Mouse (Mus musculus) heart, postnatal 0 days (tissue): ENCODE measurements around the gene Chst15. TPM values are rescaled to one million over a fixed set of nuclear protein-coding genes. Genes with fewer than 3 reads are reported as not detected.

Experiments used
- ATAC-seq: fragments of 200-750 bp; cut with Nextera tagmentation; 2 replicates; pipeline ENCODE4 v1.8.0; 2017; ENCODE audit warnings: low read depth, moderate number of reproducible peaks, moderate library complexity; ENCODE audit not compliant: insufficient read depth
- DNase-seq: peaks from one replicate; pipeline ENCODE4 v3.0.0-alpha.2; 2016; ENCODE audit warnings: low spot score
- H3K27ac ChIP-seq: fragments of 300-500 bp; sonication (generic); 2 replicates; pipeline ENCODE4 v1.5.1; 2014; ENCODE audit warnings: low read depth, mild to moderate bottlenecking
- H3K27me3 ChIP-seq: fragments of 300-500 bp; sonication (generic); 2 replicates; pipeline ENCODE4 v1.6.1; 2014; ENCODE audit warnings: low read length, mixed read lengths; ENCODE audit not compliant: control insufficient read depth, insufficient read depth
- H3K36me3 ChIP-seq: fragments of 300-500 bp; sonication (generic); replicated peaks from 2 replicates; pipeline ENCODE4 v1.6.1; 2014; ENCODE audit warnings: low read length, mixed read lengths; ENCODE audit not compliant: control insufficient read depth, insufficient read depth
- H3K4me1 ChIP-seq: fragments of 300-500 bp; sonication (generic); 2 replicates; pipeline ENCODE4 v1.6.1; 2014; ENCODE audit warnings: antibody characterized with exemption; ENCODE audit not compliant: control insufficient read depth, insufficient read depth
- H3K4me2 ChIP-seq: fragments of 300-500 bp; sonication (generic); 2 replicates; pipeline ENCODE4 v1.6.1; 2014; ENCODE audit warnings: low read depth, mild to moderate bottlenecking, low read length, moderate library complexity
- H3K4me3 ChIP-seq: fragments of 300-500 bp; sonication (generic); 2 replicates; pipeline ENCODE4 v1.5.1; 2014; ENCODE audit warnings: low read depth, low read length
- H3K9ac ChIP-seq: fragments of 300-500 bp; sonication (generic); replicated peaks from 2 replicates; pipeline ENCODE4 v1.6.1; 2014; ENCODE audit warnings: low read depth, low read length, mixed read lengths
- H3K9me3 ChIP-seq: fragments of 300-500 bp; sonication (generic); replicated peaks from 2 replicates; pipeline ENCODE4 v1.6.1; 2016; ENCODE audit warnings: low read length; ENCODE audit not compliant: control insufficient read depth
- CTCF ChIP-seq: IDR thresholded peaks from 2 replicates; pipeline ENCODE4 v1.5.1; 2016; ENCODE audit warnings: antibody characterized with exemption, control low read depth, low read depth
- EP300 ChIP-seq: IDR thresholded peaks from 2 replicates; pipeline ENCODE4 v1.6.1; 2016; ENCODE audit warnings: antibody characterized with exemption, low read depth
- WGBS: fragments of 180-500 bp; shearing (Covaris S2); extraction: QIAGEN DNeasy Blood & Tissue Kit; methylation state at CpG from one replicate; pipeline ENCODE4 v1.1.7; 2014; 5-methylcytosine and 5-hydroxymethylcytosine counted together
- polyA plus RNA-seq: library from polyadenylated mRNA; unstranded; fragments of >200 nt; fragmentation: Nextera tagmentation; extraction: Ambion mirVana; gene quantifications from 2 replicates; pipeline ENCODE4 v1.2.1, GENCODE M21; 2015
- total RNA-seq: library from RNA; depleted of rRNA; stranded (reverse); fragments of >200 nt; gene quantifications from 2 replicates; pipeline ENCODE4 v1.2.3, GENCODE M21; 2014; ENCODE audit warnings: low replicate concordance

Chst15 gene
- total and polyA plus RNA-seq, 2 experiments from 2014 or later, result 4.3 to 5.8 TPM

DNA sequence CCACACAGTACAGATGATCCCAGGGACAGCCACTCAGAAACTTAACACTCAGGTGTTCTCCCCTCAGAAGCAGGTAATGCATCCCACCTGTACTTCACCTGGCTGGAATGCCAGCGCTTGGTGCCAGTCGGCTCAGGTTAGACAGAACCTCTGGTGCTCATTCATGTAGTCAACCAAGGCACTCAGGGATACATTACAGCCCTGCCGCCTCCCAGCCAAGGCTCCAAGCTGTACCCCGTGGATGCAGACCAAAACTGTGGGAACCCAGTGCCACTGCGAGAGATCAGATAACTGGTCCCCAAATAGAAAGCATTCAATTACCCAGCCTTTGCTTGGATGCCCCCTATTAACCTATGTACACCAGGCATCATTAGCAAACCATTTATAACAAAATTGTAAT lies 40.7 kb downstream of the Chst15 start:
- ATAC-seq, result no peak

DNA sequence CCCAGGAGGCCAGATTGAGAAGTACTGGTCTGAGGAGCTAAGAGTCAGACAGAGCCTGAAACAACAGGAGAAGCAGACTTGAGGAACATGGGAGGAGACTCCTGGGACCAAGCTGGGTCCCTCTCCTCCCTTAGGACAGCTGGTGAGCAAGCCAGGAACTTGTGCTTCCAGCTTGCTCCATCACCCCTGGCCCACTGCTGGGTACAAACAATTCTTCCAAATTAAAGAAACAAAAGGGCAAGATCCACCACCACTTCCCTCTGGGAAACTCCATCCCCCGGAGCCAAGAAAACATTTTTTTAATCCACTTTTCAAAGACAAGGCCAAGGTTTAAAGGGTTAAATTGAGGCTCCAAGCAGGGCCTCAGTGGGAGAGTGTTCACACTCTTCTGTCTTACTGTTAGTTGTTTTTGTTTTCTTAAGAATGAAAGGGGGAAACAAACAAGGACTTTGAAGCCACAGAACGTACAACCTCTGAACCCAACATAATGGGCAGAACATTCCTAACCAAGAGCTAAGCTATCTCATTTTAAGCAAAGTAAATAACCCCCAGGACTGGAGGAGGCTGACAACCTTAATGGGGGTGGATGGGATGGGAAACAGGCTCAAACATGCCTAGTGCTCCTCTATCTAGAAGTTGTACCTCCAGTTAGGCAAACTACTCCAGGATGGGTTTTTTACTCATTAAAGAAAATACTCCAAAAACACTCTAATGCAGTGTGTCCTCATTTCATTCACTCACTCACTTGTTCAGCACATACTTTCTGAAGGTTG lies 43.1 kb downstream of the Chst15 start:
- WGBS, result 66% methylated on average over 2 of the region's 2 CpGs
- no peak overlapping the region for H3K27ac ChIP-seq
- no peak overlapping the region for H3K4me3 ChIP-seq
- no peak for TF ChIP-seq CTCF
- H3K27me3 ChIP-seq, result no peaks in the 10 kb centered on the region
- H3K4me1 ChIP-seq, result no peaks in the 10 kb centered on the region
- no peak for DNase-seq
- peaks cover under 1% of the 10 kb centered on the region; the same call in 1 of the 2 replicates for H3K36me3 ChIP-seq
- H3K9ac ChIP-seq, result no peak overlapping the region
- H3K4me2 ChIP-seq, result no peak overlapping the region
- ATAC-seq, result no peak
- H3K9me3 ChIP-seq, result no peaks in the 10 kb centered on the region; the same call in 1 of the 2 replicates

More for the DNA sequence above, 40.7 kb downstream of the Chst15 start:
- Histone ChIP-seq H3K27ac (no peak overlapping the region), H3K9ac (no peak overlapping the region), H3K9me3 (no peaks in the 10 kb centered on the region; the same call in 1 of the 2 replicates), H3K4me3 (no peak overlapping the region), H3K4me1 (no peaks in the 10 kb centered on the region), H3K36me3 (0 out of 2 replicates have a peak, but pooled peaks cover 3% of the 10 kb centered on the region), H3K4me2 (no peak overlapping the region), H3K27me3 (no peaks in the 10 kb centered on the region)
- 92% methylated on average over 5 of the region's 5 CpGs for WGBS
- TF ChIP-seq CTCF, result no peak
- TF ChIP-seq EP300, result no peak
- no peak for DNase-seq

DNA sequence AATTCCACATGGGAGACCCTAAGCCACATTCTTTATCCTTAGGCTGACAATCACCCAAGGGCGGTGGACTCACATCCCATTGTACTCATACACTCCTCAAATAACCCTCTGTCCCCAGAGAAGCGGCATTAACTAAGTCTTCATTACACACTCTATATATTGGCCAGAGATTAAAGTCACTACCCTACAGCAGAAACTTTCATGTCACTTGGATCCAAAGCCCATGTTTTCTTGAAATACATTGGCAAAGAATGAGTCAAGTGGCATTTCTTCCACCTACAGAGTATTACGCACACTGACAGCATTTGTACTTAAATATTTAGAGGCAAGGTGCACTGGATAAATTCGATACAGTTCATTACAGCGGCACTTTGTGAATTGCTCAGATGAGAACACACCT lies 44.0 kb downstream of the Chst15 start:
- Histone ChIP-seq H3K4me2 (no peak overlapping the region), H3K4me1 (no peaks in the 10 kb centered on the region), H3K9ac (no peak overlapping the region), H3K36me3 (peaks cover 5% of the 10 kb centered on the region; the same call in 1 of the 2 replicates), H3K27ac (no peak overlapping the region), H3K9me3 (no peaks in the 10 kb centered on the region; the same call in 1 of the 2 replicates), H3K27me3 (no peaks in the 10 kb centered on the region), H3K4me3 (no peak overlapping the region)
- no peak for TF ChIP-seq EP300
- DNase-seq (no peak), ATAC-seq (no peak)
- 93% methylated on average over 5 of the region's 5 CpGs for WGBS

DNA sequence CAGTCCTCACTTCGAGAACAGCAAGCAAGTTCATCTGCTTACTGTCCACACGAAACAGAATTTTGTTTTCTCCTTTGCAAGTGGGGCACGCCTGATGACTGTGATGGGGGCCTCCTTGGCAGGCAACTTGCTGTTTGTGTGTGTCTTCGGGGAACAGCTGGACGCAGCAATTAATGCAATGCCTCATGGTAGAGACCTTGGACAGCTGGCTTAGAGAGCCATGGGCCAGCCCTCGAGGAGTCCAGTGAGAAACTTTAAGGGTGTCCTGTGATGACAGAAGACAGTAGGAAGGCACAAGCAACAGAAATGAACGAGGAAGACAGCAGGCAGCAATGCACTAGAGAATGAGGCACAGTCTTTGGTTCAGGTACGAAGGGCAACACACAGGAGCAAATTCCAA lies 46.7 kb downstream of the Chst15 start:
- no peaks in the 10 kb centered on the region; the same call in 1 of the 2 replicates for H3K9me3 ChIP-seq
- no peak for ATAC-seq
- no peak overlapping the region for H3K9ac ChIP-seq
- no peak overlapping the region for H3K4me2 ChIP-seq
- H3K27me3 ChIP-seq, result no peaks in the 10 kb centered on the region
- no peaks in the 10 kb centered on the region for H3K4me1 ChIP-seq
- no peak overlapping the region for H3K4me3 ChIP-seq
- H3K36me3 ChIP-seq, result peaks cover 9% of the 10 kb centered on the region; the same call in 1 of the 2 replicates
- H3K27ac ChIP-seq, result no peak overlapping the region
- no peak for TF ChIP-seq EP300
- no peak for TF ChIP-seq CTCF
- WGBS, result 74% methylated on average over 8 of the region's 8 CpGs
- no peak for DNase-seq

DNA sequence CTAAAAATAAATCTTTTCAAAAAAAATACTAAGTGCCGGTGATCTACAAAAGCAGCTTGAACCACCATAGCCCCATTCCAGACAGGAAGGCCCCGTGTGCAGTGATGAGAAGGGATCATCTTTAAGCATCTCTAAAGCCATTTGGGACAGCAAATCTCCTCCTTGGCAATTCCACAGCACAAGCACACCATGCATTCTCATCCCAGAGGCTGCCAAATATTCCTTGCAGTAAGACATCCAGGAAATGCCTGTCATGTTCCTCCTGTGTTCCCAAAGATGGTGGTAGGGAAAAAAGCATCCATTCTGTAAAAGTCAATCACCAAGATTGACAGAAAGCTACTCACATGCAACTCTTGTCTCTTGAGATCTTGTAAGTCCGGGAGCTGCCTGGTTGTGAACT lies 47.4 kb downstream of the Chst15 start:
- TF ChIP-seq CTCF, result no peak
- no peak for TF ChIP-seq EP300
- ATAC-seq (no peak), DNase-seq (no peak)
- Histone ChIP-seq H3K4me1 (no peaks in the 10 kb centered on the region), H3K36me3 (peaks cover 9% of the 10 kb centered on the region; the same call in 1 of the 2 replicates), H3K27ac (no peak overlapping the region), H3K9me3 (no peaks in the 10 kb centered on the region; the same call in 1 of the 2 replicates), H3K4me3 (no peak overlapping the region), H3K4me2 (no peak overlapping the region), H3K9ac (no peak overlapping the region), H3K27me3 (no peaks in the 10 kb centered on the region)
- 74% methylated on average over 3 of the region's 3 CpGs for WGBS
